Mouse (Mus musculus): Measurements from ENCODE around the gene Csad.
"Not testable (repeated sequence)": the region's sequence is repeated elsewhere in the genome, so short reads cannot be mapped to it uniquely, and the experiment has no call there.

Gene Csad

GRCm38 (mm10) chr15:102163900-102164693 lies 40.4 kb downstream of the Csad start:
- DNase-seq (ENCODE audit: low spot score in 2 of 2), result no peak

GRCm38 (mm10) chr15:102160415-102161060 lies 44.0 kb downstream of the Csad start:
- no peak for DNase-seq (ENCODE audit: low spot score in 2 of 2)

GRCm38 (mm10) chr15:102156836-102157235 lies 47.7 kb downstream of the Csad start:
- DNase-seq (ENCODE audit: low spot score in 2 of 2), result no peak

GRCm38 (mm10) chr15:102155006-102155405 lies 49.5 kb downstream of the Csad start:
- DNase-seq (ENCODE audit: low spot score in 2 of 2), result not testable (repeated sequence)

- no peak for DNase-seq (ENCODE audit: low spot score in 2 of 2)
Measured at GRCm38 (mm10) chr15:102152646-102153045, 51.9 kb downstream of the Csad start.

- DNase-seq (ENCODE audit: low spot score in 2 of 2), result no peak
Measured at GRCm38 (mm10) chr15:102150301-102151135, 54.0 kb downstream of the Csad start, which contains the start of gene Soat2. TSS of gene Soat2 (plus strand) at chr15:102150526.

- DNase-seq (ENCODE audit: low spot score in 2 of 2), result no peak
Measured at GRCm38 (mm10) chr15:102149561-102149960, 55.0 kb downstream of the Csad start.

- no peak for DNase-seq (ENCODE audit: low spot score in 2 of 2)
Measured at GRCm38 (mm10) chr15:102147674-102148402, 56.7 kb downstream of the Csad start.

GRCm38 (mm10) chr15:102146882-102147281 lies 57.6 kb downstream of the Csad start:
- DNase-seq (ENCODE audit: low spot score in 2 of 2), result no peak

GRCm38 (mm10) chr15:102146089-102146488 lies 58.4 kb downstream of the Csad start:
- no peak for DNase-seq (ENCODE audit: low spot score in 2 of 2)

GRCm38 (mm10) chr15:102145330-102145729 lies 59.2 kb downstream of the Csad start:
- DNase-seq (ENCODE audit: low spot score in 2 of 2), result peak in 1 of 2 experiments; percentile 44

- DNase-seq (ENCODE audit: low spot score in 2 of 2), result no peak
Measured at GRCm38 (mm10) chr15:102144726-102145125, 59.8 kb downstream of the Csad start.

GRCm38 (mm10) chr15:102144274-102144711 lies 60.2 kb downstream of the Csad start, which contains the start of gene Igfbp6:
TSS of gene Igfbp6 (plus strand) at chr15:102144362.
- DNase-seq (ENCODE audit: low spot score in 2 of 2), result no peak

GRCm38 (mm10) chr15:102142914-102143912 lies 61.3 kb downstream of the Csad start:
- DNase-seq (ENCODE audit: low spot score in 2 of 2), result no peak

GRCm38 (mm10) chr15:102141120-102141519 lies 63.4 kb downstream of the Csad start:
- no peak for DNase-seq (ENCODE audit: low spot score in 2 of 2)

- DNase-seq (ENCODE audit: low spot score in 2 of 2), result peak; percentile 98 to 99
Measured at GRCm38 (mm10) chr15:102136129-102136758, 68.3 kb downstream of the Csad start, which contains the start of gene Spryd3. TSS of gene Spryd3 (minus strand) at chr15:102136234.

GRCm38 (mm10) chr15:102135522-102136128 lies 68.9 kb downstream of the Csad start:
- DNase-seq (ENCODE audit: low spot score in 2 of 2), result no peak

GRCm38 (mm10) chr15:102134709-102135108 lies 69.8 kb downstream of the Csad start:
- no peak for DNase-seq (ENCODE audit: low spot score in 2 of 2)

- DNase-seq (ENCODE audit: low spot score in 2 of 2), result no peak
Measured at GRCm38 (mm10) chr15:102133314-102133713, 71.2 kb downstream of the Csad start.
